Mouse (Mus musculus) neural tube, embryonic 12.5 days (tissue): Measurements from ENCODE around the gene Wfdc1. TPM values are rescaled to one million over a fixed set of nuclear protein-coding genes. Genes with fewer than 3 reads are reported as not detected.

Experiments used
- ATAC-seq: fragments of 200-750 bp; cut with Nextera tagmentation; 2 replicates; pipeline ENCODE4 v1.8.0; 2017; ENCODE audit warnings: low read depth, mild to moderate bottlenecking, moderate TSS enrichment, moderate library complexity; ENCODE audit not compliant: low FRiP score
- H3K27ac ChIP-seq: fragments of 300-500 bp; sonication (generic); 2 replicates; pipeline ENCODE4 v1.5.1; 2016
- H3K27me3 ChIP-seq: fragments of 300-500 bp; sonication (generic); replicated peaks from 2 replicates; pipeline ENCODE4 v1.6.1; 2016; ENCODE audit warnings: mild to moderate bottlenecking
- H3K36me3 ChIP-seq: fragments of 300-500 bp; sonication (generic); 2 replicates; pipeline ENCODE4 v1.6.1; 2016; ENCODE audit warnings: mild to moderate bottlenecking
- H3K4me1 ChIP-seq: fragments of 300-500 bp; sonication (generic); 2 replicates; pipeline ENCODE4 v1.6.1; 2016
- H3K4me2 ChIP-seq: fragments of 300-500 bp; sonication (generic); replicated peaks from 2 replicates; pipeline ENCODE4 v1.6.1; 2016; ENCODE audit warnings: mild to moderate bottlenecking
- H3K4me3 ChIP-seq: fragments of 300-500 bp; sonication (generic); 2 replicates; pipeline ENCODE4 v1.5.1; 2016
- H3K9ac ChIP-seq: fragments of 300-500 bp; sonication (generic); 2 replicates; pipeline ENCODE4 v1.6.1; 2016; ENCODE audit warnings: mild to moderate bottlenecking
- H3K9me3 ChIP-seq: fragments of 300-500 bp; sonication (generic); 2 replicates; pipeline ENCODE4 v1.6.1; 2016; ENCODE audit warnings: mild to moderate bottlenecking
- WGBS: fragments of 180-500 bp; shearing (Covaris S2); methylation state at CpG from one replicate; pipeline ENCODE4 v1.1.7; 2016; 5-methylcytosine and 5-hydroxymethylcytosine counted together
- polyA plus RNA-seq: library from polyadenylated mRNA; unstranded; fragments of >200 nt; fragmentation: Nextera tagmentation; extraction: Ambion mirVana; gene quantifications from 2 replicates; pipeline ENCODE4 v1.2.1, GENCODE M21; 2016

Wfdc1 gene
- 0.82 and 1.6 TPM in 2 replicates for polyA plus RNA-seq

DNA sequence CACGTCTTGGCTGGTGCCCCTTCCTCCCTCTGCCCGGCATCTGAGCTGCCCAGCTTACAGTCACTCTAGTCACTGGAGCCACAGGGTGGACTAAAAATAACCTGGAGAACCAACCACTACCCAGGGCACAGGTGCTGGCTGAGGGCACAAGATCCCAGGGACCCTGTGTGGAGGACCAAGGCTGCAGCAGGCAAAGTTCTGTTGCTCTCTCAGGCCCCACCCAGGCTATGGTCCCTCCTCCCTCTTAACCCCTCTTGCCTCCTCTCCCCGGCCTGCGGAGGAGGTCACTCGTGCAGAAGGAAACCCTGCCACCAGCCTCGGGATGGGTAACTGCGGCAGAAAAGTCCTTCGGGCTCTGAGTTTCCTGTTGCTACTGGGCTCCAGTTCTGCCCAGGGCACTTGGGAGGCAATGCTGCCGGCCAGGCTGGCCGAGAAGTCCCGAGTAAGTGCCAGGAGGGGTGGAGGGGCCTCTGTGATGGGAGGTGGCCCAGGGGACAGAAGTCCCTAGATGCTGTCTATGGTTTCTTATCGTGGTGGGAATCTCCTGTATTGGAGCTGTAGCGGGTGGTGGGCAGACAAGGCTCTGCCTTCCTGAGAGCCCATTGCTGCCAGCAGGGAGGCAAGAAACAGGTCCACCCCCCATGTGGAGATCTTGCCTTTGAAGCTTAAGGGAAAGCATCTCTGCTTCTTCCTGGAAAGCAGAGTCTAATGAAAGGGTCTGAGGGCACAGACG lies at the start of gene Wfdc1:
Gene Wfdc1, plus strand, starts transcription at position 147 of the 733 bp plus-strand sequence.
- Histone ChIP-seq H3K9me3 (no peaks in the 10 kb centered on the region), H3K4me2 (no peak within 1 kb of the TSS; the same call in 1 of the 2 replicates), H3K27me3 (peaks cover 13% of the 10 kb centered on the region; the same call in 1 of the 2 replicates), H3K4me3 (no peak within 1 kb of the TSS), H3K36me3 (no peaks in the 10 kb centered on the region), H3K27ac (no peak within 1 kb of the TSS), H3K9ac (no peak within 1 kb of the TSS), H3K4me1 (peaks cover 2% of the 10 kb centered on the region; the same call in 1 of the 2 replicates)
- WGBS, result 21% methylated on average over 14 of the region's 14 CpGs
- ATAC-seq, result no peak

DNA sequence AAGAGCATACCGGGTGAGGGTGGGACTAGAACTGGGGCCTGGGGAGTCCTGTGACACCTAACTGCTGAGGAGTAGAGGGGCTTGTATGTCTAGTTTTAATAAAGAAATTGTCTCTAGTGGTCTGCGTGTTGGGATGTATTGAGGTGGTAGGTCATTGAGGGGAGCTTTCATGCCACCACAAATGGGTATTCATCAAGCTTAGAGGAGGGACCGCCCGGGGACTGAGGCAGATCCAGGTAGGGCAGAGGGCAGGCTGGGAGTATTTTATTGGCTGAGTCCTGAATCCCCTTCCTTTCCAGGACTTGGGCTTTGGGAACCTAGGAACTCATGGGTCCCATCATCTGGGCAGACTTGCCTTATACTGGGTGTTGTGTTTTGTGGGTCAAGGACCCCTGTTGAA lies 49.4 kb upstream of the Wfdc1 start:
- ATAC-seq, result no peak
- H3K9me3 ChIP-seq, result no peaks in the 10 kb centered on the region
- H3K27ac ChIP-seq, result no peak overlapping the region
- no peak overlapping the region for H3K4me2 ChIP-seq
- H3K27me3 ChIP-seq, result no peaks in the 10 kb centered on the region
- no peaks in the 10 kb centered on the region for H3K4me1 ChIP-seq
- H3K4me3 ChIP-seq, result no peak overlapping the region
- H3K9ac ChIP-seq, result no peak overlapping the region
- H3K36me3 ChIP-seq, result no peaks in the 10 kb centered on the region
- 89% methylated on average over 4 of the region's 4 CpGs for WGBS

DNA sequence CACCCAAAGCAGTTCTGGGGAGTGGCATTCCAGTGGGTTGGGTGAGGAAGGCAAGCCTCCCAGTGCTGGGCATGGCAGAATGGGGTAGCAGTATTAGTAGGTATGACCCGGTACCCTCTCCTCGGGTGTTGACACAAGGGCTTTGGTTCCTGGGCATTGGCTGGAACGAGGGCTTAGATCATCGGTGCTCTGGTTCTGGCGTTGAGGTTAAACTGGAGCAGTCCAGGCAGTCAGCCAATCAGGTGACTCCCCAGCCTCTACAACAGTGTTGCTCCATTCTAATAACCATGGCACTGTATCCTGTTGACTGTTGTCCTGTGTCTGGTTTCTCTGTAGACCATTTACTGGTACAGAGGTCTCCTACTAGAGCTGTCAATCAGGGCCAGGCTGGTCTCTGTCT lies 48.6 kb upstream of the Wfdc1 start:
- WGBS, result 92% methylated on average over 5 of the region's 5 CpGs
- no peaks in the 10 kb centered on the region for H3K4me1 ChIP-seq
- no peak overlapping the region for H3K4me3 ChIP-seq
- no peaks in the 10 kb centered on the region for H3K9me3 ChIP-seq
- H3K9ac ChIP-seq, result no peak overlapping the region
- H3K4me2 ChIP-seq, result no peak overlapping the region
- no peaks in the 10 kb centered on the region for H3K27me3 ChIP-seq
- no peaks in the 10 kb centered on the region for H3K36me3 ChIP-seq
- no peak overlapping the region for H3K27ac ChIP-seq
- no peak for ATAC-seq

DNA sequence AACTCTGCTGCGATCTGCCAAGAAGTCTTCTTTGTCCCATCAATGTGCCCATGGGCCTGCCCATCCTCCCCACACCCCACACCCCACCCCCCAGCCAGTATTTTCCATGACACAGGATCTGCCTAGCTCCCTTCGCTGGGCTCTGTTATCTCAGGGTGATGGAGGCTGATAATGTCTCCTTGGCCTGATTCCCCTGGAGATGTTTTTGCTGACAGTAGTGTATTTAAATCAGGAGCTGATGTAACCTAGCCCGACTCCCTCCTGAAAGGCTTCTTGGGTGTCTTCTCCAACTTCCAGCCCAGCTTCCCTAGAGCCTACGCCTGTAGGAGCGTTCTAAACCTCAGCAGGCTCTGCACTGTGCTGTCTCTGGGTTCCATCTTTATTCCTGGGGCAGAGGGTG lies 47.3 kb upstream of the Wfdc1 start:
- Histone ChIP-seq H3K4me3 (no peak overlapping the region), H3K36me3 (no peaks in the 10 kb centered on the region), H3K4me1 (no peaks in the 10 kb centered on the region), H3K27ac (no peak overlapping the region), H3K9me3 (no peaks in the 10 kb centered on the region), H3K4me2 (no peak overlapping the region), H3K27me3 (no peaks in the 10 kb centered on the region), H3K9ac (no peak overlapping the region)
- no peak for ATAC-seq
- 76% methylated on average over 5 of the region's 5 CpGs for WGBS

DNA sequence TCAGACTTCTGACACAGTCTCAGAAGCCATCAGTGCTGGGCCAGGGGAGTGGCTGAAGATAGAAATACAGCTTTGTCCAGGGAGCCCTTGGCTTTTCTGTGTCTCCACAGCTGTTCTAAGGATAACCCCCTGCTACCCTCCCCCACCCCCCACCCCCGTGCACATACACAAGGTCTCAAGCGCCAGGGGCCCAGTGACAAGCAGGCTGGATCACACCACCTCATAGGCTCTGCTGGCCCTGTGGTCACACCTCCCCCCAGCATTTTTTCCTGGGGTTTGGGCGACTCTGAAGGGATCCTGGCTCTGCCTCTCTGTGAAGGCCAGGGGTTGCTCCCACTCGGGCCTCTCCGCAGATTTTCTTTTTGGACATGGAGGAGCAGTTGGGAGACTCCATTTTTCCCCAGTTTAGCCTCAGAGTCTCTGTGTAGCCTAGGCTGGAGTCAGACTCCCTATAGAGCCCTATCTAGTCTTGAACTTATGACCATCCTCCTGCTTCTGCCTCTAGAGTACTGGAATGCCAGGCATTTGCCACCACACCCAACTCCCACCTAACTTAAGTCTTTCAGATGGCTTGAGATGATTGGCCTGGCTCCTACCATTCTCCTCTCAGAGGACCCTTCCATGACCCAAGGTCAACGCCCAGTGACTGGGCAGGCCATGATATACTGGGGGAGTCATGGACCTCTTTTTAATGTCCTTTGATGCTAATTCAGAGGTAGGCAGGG lies 45.9 kb upstream of the Wfdc1 start:
- H3K9me3 ChIP-seq, result no peaks in the 10 kb centered on the region
- H3K27me3 ChIP-seq, result no peaks in the 10 kb centered on the region
- no peak overlapping the region for H3K4me2 ChIP-seq
- no peak overlapping the region for H3K27ac ChIP-seq
- no peaks in the 10 kb centered on the region for H3K4me1 ChIP-seq
- no peak for ATAC-seq
- H3K4me3 ChIP-seq, result no peak overlapping the region
- 77% methylated on average over 6 of the region's 6 CpGs for WGBS
- H3K36me3 ChIP-seq, result no peaks in the 10 kb centered on the region
- H3K9ac ChIP-seq, result no peak overlapping the region

DNA sequence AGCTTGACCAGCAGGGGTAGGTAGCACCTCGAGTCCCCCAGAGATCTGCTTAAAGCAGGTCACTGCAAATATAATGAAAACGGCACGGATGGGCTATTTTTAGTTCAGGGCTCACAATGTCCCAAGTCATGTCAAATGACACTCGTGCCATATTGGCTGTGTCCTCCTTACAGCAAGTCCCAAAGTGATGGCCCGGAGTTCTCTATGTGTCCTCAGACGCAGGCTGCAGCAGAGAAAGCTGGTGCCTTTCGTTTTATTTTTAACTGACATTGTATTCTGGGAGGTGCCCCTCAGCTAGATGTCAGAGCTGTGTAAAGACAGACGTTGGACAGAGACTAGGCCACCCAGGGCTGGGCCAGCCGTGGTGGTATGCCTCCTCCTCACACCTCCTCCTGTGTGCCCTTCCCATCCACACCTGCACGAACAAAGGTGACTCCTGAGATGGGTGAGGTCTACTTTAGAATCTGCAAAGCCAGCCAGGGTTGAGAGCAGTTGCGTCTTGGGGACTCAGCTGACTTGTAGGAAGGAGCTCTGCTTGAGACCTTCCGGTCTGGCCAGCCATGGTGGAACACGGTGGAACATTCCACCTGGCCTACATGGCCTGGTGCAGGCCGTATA lies 45.2 kb upstream of the Wfdc1 start:
- H3K4me1 ChIP-seq, result no peaks in the 10 kb centered on the region
- H3K36me3 ChIP-seq, result no peaks in the 10 kb centered on the region
- no peak overlapping the region for H3K9ac ChIP-seq
- WGBS, result 88% methylated on average over 14 of the region's 14 CpGs
- no peak for ATAC-seq
- no peak overlapping the region for H3K27ac ChIP-seq
- no peaks in the 10 kb centered on the region for H3K9me3 ChIP-seq
- H3K4me2 ChIP-seq, result no peak overlapping the region
- H3K4me3 ChIP-seq, result no peak overlapping the region
- no peaks in the 10 kb centered on the region for H3K27me3 ChIP-seq

DNA sequence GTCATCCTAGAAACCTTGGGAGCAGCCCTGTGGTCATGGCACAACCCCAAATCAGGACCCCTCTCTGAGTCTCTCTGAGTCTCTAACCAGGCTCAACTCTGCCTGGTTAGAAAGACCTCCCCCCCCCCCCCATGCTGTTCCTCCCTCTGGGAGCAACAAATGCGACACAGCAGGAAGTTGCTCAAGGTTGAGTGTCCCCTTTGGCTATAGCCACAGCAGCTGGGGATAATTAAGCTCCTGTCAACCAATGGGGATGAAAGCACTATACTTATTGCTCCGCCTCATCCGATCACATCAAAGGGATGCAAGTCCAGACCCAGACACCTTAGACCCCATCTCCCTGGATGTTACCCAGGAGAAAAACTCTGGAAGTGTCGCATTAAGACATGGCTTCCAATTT lies 43.6 kb upstream of the Wfdc1 start:
- H3K27me3 ChIP-seq, result no peaks in the 10 kb centered on the region
- no peak overlapping the region for H3K4me2 ChIP-seq
- H3K4me3 ChIP-seq, result no peak overlapping the region
- 56% methylated on average over 4 of the region's 4 CpGs for WGBS
- no peak overlapping the region for H3K9ac ChIP-seq
- H3K4me1 ChIP-seq, result peaks cover under 1% of the 10 kb centered on the region; the same call in 1 of the 2 replicates
- no peaks in the 10 kb centered on the region for H3K36me3 ChIP-seq
- no peaks in the 10 kb centered on the region for H3K9me3 ChIP-seq
- H3K27ac ChIP-seq, result no peak overlapping the region
- ATAC-seq, result no peak

DNA sequence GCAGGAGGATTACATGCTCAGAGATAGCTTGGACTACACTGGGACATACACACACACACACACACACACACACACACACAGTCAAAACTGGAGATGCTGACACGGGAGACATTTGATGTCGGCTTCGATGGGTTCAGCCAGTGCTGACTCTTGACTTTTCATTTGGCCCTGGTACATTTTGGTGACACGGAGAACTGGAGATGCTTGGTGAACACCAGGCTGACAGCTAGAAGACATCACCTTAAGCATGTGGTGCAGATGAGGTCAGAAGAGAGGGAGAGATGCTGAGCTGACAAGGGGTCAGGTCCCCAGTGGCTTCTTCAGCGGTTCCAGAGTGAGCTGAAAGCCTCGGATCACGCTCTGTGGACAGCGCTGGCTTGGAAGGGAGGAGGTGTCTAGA lies 43.1 kb upstream of the Wfdc1 start:
- Histone ChIP-seq H3K4me1 (peaks cover 6% of the 10 kb centered on the region), H3K36me3 (no peaks in the 10 kb centered on the region), H3K27ac (no peak overlapping the region), H3K9ac (no peak overlapping the region), H3K4me3 (no peak overlapping the region), H3K4me2 (no peak overlapping the region), H3K27me3 (no peaks in the 10 kb centered on the region), H3K9me3 (no peaks in the 10 kb centered on the region)
- ATAC-seq, result no peak
- 89% methylated on average over 8 of the region's 8 CpGs for WGBS

DNA sequence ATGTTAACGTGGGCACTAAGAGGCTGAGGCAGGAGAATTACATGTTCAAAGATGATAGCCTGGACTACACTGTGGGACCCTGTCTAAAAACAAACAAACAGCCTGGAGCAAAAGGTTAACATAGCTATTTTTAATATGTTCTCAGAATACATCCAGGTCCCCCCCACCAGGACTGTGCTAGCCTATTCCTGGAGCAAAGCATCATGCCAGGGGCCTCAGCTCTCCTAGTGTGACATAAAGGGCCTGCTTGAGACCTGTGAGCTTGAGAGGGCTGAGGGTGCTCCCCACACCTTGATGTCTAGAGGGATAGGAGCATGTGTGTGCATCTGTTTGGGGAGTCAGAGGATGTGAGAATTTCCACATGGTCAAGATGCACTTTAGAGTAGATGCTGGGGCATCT lies 42.4 kb upstream of the Wfdc1 start:
- H3K9ac ChIP-seq, result no peak overlapping the region
- H3K4me3 ChIP-seq, result no peak overlapping the region
- no peaks in the 10 kb centered on the region for H3K9me3 ChIP-seq
- no peak overlapping the region for H3K27ac ChIP-seq
- H3K4me1 ChIP-seq, result peaks cover 7% of the 10 kb centered on the region
- H3K36me3 ChIP-seq, result no peaks in the 10 kb centered on the region
- no peaks in the 10 kb centered on the region for H3K27me3 ChIP-seq
- WGBS, result 76% methylated on average over 1 of the region's 1 CpGs
- H3K4me2 ChIP-seq, result no peak overlapping the region
- ATAC-seq, result no peak

DNA sequence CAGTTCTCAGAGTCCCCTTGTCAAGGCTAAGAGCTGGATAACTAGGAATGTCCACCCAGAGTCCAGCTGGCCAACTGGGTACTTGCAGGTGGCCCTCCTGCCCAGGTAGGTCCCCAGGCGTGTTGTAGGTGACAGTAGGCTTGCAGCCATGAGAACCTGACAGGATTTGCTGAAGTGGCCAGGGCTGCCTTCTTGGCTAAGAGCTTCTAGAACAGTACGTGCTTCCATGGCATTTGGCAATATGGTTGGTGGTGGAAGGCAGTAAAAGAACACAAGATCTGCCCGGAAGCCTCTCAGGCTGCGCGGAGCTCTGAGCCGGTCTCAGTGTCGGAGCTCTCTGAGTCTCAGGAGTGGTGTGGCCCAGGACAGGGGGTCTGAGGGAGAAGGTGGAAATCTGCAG lies 41.2 kb upstream of the Wfdc1 start:
- H3K4me2 ChIP-seq, result no peak overlapping the region
- peaks cover 7% of the 10 kb centered on the region for H3K4me1 ChIP-seq
- no peak overlapping the region for H3K27ac ChIP-seq
- no peaks in the 10 kb centered on the region for H3K36me3 ChIP-seq
- H3K27me3 ChIP-seq, result no peaks in the 10 kb centered on the region
- ATAC-seq, result no peak
- whole genome bisulfite sequencing, result 91% methylated on average over 7 of the region's 7 CpGs
- H3K9me3 ChIP-seq, result no peaks in the 10 kb centered on the region
- H3K9ac ChIP-seq, result no peak overlapping the region
- no peak overlapping the region for H3K4me3 ChIP-seq

DNA sequence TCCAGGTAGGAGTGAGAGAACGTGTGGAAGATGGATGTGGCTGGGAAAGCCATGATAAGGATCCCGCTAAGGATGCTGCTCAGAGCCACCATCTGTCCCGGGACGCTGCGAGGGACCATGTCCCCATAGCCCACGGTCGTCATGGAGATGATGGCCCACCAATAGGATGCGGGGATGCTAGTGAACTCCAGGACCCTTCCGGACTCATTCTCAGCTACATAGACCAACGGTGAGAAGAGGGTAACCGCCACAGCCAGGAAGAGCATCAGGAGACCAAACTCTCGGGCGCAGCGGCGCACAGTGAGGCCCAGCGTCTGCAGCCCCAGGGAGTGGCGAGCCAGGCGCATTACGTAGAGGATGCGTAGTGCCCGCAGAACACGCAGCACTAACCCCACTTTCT lies 40.4 kb upstream of the Wfdc1 start:
- H3K4me2 ChIP-seq, result no peak overlapping the region
- H3K9ac ChIP-seq, result no peak overlapping the region
- WGBS, result 75% methylated on average over 22 of the region's 22 CpGs

DNA sequence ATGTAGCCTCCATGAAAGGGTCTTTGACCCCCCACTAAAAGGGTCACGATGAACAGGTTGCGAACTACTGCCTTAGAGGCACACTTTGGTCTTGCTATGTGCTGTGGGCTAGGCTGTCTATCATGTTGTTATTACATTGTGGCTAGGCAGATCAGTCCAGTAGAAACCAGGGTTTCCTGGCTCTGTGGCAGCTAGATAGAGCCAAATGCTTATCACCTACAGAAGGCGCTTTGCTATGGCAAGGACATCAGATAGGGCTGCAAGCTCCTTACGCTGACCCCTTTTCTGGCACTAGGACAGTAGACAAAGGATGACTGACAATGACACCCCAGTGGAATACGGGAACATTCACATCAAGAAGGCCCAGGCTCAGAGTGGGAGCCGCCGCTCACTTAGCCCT lies 39.0 kb upstream of the Wfdc1 start:
- Histone ChIP-seq H3K27me3 (no peaks in the 10 kb centered on the region), H3K36me3 (no peaks in the 10 kb centered on the region), H3K27ac (no peak overlapping the region), H3K4me2 (no peak overlapping the region), H3K4me3 (no peak overlapping the region), H3K9ac (no peak overlapping the region), H3K9me3 (no peaks in the 10 kb centered on the region), H3K4me1 (peaks cover 18% of the 10 kb centered on the region)
- WGBS, result 93% methylated on average over 7 of the region's 7 CpGs
- no peak for ATAC-seq

More for the DNA sequence above, 40.4 kb upstream of the Wfdc1 start:
- no peak overlapping the region for H3K4me3 ChIP-seq
- no peak overlapping the region for H3K27ac ChIP-seq
- peaks cover 11% of the 10 kb centered on the region for H3K4me1 ChIP-seq
- no peak for ATAC-seq
- H3K27me3 ChIP-seq, result no peaks in the 10 kb centered on the region
- no peaks in the 10 kb centered on the region for H3K36me3 ChIP-seq
- H3K9me3 ChIP-seq, result no peaks in the 10 kb centered on the region
